Mouse (Mus musculus): ENCODE results near the gene Kcnk10.

Kcnk10 gene

DNA sequence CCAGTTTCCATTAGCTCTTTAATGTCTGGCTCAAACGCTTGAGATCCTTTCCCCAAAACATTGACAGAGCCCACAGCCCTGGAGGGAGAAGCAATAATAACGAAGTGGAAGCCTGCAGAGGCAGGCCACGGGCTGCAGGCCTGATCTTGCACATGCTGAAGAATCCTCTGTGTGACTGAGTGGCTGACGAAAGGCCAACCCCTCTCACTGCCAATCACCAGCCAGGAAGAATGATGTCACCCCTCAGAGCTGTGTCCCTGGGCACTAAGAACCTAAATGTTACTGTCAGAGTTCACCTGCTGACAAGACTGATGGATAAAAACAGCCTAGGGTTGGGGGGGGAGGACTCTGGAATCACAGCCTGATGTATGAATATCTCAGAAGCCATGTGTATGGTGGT is 72.5 kb downstream of the Kcnk10 start:
- DNase-seq, result no peak

DNA sequence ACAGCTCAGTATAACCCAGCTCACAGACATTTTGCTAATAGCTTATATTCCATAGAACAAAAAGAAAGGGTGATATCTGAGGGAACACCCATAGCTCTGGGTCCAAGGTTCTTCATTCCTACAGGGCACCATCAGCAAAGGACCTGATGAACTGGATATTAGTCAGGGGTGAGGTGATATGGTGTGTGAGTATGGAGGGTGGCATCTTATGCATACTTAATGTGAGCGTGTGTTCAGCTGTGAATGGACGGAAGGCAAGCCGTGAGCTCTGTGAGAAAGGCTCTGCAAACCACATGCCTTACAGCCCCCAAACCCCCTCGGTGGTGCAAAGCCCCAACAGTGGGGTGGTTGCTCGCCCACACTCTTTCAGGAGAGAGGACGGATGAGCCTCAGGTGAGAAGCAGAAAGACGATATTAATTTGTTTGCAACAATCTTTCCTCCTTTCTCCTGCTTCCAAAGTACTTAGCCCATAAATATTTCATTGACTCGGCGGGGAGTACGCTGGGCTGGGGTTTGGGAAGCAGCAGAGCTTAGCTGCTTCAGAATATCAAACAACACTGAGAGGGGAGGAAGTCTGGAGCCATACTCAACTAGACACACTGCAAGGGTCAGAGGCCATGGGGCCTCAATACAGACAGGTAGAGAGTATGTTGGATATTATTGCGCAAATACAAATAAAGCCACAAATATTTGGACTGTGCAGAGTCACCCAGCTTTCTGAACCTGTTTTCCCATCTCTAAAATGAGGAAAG is 76.4 kb downstream of the Kcnk10 start:
- no peak for DNase-seq

DNA sequence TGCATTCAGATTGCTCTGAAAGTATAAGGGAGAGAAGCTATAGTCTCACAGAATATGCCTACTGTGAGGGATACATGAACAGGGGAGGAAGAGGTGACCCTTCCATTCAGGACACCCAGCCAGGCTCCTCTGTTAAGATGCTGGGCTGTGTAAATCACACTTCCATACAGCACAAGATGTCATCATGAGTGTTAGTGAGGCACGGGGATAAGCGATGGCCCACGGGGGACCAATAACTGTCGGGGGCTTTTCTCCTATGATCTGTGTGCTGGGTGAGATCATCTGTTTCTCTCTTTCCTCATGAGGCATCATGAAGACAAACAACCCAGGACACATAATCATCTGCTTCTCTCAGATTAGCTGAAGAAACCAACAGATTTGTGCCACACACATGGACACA is 77.1 kb downstream of the Kcnk10 start:
- no peak for DNase-seq

DNA sequence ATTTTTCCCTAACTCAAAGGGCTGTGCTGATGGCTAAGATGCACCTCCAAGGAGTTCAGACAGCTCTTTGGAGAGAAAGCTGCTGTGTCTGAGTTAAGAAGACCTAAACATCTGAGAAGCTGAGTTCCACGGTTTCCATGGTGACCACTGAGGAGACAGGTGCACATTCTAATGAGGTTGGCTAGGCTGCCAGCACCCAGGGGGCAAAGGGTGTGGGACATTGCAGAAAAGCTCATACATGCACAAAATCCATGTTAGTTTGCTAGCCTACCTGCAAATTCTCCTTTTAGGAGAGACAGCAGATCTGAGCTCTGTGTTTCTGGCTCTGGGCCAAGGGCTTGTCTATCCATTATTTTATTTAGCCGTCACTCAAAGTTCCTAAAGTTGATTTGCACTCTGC is 96.7 kb downstream of the Kcnk10 start:
- no peak for DNase-seq

DNA sequence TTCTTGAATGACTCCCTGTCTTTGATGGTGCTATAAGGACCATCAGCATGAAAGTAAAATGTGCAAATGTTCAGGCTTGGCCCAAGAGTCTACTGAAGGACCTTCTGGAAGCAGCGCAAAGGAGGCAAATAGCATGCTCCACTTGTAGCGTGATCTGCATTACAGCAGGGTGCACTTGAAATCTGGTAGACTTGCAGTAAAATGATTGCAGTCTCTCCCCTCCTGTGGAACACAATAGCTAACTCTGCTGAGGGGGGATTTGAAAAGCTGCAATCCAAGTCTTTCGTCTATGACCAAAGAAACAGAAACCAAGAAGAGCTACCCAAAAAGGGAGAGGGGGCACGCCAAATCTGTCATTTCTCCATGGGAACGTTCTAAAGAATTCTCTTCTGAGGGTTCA is 97.1 kb downstream of the Kcnk10 start:
- DNase-seq, result no peak

DNA sequence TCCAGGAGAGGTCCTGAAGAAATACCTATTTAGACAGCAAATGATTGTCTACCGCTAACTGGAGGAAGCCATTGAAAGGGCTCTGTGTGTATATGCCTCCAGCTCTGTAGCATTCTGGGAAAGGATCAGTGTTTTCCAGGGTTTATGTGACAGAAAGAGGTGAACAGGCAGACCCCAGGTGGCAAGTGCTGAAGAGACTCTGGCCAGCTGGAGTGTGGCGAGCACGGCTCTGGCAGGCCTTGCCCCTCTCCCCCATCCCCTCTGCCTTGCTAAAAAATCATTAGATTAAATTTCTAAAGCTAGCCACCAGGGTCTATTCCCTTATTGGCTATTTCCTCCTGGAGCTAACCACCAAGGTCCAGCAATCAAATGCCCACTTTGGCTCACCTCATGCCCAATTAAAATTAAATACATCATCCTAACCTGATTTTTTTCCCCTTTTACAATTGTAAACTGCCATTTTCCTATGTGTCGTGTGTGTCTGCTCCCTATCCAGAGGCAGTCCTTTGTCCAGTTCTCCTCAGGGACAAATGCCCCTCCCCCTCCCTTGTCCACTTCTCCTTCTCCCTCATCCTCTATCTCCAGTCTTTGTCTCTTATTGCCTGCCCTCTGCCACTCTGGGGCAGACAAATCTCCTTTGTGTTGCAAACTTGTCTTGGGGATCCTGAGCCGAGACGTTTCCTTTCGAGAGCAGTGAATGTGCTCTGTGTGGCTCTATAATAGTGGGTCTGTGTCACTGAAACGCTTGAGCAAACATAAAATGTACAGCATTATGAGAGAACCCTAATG is 100.2 kb downstream of the Kcnk10 start:
- no peak for DNase-seq

DNA sequence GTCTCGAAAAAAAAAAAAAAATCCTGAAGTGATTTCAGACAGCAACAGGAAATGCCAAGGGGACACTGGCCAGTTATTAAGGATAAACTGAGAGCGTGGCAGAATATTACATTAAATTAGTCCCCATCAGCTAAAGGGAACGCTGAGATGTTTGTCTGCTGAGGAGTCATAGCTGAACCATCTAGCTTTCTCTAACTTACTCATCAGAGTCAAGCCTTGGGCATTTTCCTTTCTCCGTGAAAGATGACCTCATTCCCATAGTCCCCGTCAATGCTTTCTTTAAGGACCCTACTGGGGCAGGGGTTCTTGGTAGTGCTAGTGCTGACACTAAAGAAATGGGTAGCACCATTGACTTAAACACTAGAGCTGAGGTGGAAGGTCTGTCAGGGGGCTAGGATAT is 106.9 kb downstream of the Kcnk10 start:
- no peak for DNase-seq

DNA sequence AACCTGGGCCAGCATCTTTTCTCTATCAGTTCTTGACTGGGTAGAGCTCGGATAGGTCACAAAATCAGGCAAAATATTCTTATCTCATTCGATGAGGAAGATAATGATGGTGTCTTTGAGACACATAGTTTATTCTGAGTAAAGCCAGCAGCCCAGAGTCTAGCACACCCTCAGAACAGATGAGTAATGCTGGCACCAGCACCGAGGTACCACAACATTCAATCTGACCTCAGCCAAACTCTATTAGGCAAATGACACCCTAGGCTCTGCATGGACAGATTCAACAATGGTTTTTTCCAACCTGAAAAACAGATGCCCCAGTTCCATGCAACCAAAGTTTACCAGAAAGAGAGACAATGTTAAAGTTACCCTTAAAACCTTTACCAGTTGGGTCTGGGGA is 108.0 kb downstream of the Kcnk10 start:
- DNase-seq, result no peak

DNA sequence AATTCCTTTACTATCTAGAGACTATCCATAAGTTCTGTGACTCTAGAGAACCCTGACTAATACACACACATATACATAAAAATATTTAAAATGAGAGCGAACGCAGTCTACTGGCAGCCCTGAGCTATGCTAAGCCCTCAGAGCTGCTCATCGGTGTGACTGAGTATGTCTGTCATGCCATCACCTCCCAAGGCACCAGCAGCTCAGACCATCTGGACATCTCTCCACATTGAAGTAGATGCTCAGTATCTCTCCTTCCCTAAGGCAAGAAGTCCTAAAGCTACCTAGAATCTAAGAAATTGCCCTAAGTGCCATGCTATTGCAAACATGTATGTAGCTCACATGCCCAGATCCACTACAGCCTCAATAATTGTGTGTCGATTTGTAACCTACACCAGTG is 110.3 kb downstream of the Kcnk10 start:
- no peak for DNase-seq

DNA sequence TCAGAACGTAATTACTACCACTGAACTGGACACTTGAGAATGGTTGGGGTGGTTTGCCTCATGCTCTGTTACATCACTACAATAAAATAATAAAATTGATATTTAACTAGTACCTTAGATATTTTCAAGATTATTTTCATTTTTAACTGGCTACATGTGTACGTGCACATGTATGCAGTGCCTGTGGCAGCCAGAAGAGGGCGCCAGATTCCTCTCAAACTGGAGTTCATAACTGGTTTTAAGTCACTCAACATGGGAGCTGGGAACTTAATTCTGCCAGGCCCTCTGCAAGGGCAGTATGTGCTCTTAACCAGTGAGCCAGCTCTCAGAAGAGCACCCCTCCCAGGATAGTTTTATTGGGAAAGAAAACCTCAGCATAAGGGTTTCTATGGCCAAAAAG is 118.2 kb downstream of the Kcnk10 start:
- DNase-seq, result peak; percentile 22

DNA sequence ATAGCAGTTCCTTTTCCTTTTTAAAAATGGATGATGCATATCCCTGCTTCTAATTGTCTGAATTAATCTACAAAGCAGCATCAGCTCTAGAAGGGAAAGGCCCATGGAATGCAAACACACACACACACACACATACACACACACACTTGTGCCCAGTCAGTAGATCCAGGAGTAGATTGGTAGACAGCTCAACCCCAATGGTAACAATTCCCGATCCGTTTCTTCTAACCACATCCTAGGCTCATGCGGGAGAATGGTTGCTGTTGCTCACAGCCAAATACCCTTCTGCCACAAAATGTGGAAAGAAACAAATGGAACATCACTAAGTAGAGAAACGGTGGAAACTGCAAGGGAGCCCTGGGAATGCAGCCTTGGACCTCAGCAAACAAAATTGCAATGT is 119.2 kb downstream of the Kcnk10 start:
- no peak for DNase-seq

DNA sequence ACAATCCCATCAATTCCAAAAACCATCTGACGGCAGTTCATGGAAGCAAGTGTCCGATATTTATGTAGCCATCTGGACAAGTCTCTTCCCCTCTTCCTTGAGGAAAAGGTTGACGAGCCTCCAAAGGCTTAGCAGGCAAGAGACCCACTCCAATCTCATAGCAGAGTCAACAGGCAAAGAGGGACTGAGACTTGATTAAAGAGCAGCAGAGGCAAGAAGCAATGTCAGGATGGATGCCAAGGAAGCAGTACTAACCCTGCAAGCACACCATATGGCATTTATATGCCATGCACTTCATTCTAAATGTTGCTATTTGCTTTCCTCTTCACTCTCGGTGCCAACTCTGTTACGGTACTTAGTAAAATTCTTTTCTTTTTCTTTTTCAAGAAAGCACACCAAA is 119.6 kb downstream of the Kcnk10 start:
- DNase-seq, result no peak

DNA sequence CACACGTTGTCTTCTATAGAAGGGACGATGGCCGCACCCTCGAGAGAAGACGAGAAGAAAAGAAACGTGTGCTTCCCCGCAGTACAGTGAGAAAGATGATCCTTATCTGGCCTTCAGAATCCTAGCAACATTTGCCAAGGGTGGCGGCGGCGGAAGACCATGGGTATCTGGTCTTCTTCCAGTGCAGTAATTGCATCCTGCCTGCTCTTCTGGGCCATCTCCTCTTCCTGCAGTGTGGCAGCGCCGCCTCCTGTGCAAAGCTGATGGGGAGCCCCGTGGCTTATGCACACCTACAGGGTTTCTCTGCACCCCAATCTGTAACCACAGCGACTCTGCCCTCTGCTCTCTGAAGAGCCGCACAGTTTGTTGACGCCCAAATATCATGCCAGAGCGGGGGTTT is 124.9 kb downstream of the Kcnk10 start:
- no peak for DNase-seq

DNA sequence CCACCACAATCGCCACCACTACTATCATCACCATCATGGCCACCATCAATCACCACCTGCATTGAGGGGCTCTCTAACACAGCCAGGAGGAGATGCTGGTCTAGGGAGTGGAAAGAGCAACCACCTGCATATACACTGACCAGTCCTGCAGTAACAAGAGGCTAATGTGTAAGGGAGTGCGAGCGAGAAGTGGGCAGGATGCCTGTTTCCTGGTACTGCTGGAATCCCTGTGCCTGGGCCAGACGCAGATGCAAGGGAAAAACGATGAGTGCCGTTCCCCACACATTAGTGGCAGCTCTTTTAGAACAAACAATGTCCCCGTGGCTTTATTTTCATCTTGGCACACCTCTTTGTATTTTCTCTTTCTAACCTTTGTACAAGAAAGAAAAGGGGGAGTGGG is 125.5 kb downstream of the Kcnk10 start:
- DNase-seq, result no peak

DNA sequence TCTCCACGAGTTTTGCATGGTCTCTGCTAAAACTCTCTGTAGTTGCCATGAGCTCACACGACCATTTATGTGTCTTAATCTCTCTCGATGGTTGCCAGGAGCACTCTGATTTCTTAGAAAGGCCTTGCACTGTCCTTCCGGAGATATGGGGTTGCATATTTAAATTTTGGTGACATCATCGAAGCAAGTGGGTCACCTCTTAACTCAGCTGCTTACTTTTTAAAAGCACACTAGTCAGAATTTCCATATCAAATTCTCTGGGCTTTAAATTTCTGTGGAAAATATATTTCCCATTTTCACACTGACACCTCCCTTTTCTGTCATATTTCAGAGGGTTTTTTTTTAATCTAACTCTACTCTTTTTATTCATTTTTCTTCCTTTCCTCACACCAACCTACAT is 132.5 kb downstream of the Kcnk10 start:
- DNase-seq, result no peak

DNA sequence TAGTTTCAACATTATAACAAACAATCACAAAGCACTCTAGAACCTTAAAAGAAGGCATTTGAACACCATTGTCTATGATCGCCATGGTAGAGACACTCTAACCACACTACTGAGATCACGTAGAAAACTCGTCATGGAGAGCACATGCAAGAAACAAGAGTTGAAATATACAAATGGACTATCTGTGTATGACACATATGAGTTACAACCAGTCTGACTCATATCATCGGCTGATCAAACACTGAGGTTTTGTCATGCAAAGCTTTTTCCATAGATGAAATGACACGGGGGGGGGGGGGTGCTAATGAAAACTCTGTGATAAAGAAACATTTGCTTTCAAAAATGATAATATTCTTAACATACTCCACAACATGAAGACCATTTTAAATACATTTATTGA is 133.2 kb downstream of the Kcnk10 start:
- no peak for DNase-seq

DNA sequence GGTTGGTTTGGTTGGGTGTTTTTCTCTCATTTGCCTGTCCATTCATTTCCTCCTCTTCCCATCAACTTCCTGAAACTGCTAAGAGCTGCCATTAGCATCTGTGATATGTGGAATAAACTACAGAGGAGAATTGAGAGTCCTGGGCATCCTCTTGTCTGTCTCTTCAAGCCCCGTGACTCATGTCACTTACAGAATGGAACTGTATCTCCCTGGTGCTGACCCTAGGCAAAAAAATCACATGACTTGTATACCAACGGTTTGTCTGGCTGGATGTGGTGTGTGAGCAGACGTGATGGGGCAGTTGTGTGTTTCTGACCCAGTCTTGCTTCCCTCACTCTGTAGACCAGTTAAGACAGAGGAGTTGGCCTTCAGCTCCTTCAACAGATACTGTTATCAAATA is 134.4 kb downstream of the Kcnk10 start:
- no peak for DNase-seq

DNA sequence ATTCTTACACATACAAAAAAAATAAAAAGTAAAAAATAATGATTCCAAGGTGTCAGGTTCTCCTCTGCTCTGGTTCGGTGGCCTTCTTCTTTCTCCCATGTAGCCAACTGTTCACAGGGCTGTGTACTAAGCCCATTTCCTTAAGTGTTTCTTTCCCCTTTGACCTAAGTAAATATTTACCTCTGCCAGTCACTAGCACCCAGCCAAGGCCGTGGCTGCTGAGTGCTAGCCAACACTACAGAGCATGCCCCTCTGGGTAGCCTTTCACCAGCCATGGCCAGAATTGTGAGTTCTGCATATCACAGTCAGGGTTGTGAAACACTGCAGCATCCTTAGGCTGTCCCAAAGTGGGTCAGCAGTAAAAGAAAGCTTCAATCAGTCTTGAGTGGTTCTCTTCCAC is 140.0 kb downstream of the Kcnk10 start:
- DNase-seq, result no peak

DNA sequence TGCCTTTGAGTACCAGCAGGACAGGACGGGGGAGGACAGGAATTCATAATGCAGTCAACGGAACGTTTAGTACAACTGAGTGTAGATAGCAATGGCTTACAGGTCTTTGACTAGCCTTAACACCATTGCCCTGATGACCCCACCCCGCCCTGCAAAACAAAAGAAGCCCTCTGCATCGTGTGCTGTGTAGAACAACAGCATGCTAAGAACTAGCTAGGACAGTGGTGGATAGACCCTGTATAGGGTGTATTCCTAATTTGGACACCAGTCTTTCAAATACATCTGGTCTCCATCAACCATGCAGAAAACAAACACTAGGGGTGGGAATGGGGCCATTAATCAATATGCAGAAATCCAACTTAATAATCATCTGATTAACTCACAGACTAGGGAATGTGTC is 147.4 kb downstream of the Kcnk10 start:
- no peak for DNase-seq

DNA sequence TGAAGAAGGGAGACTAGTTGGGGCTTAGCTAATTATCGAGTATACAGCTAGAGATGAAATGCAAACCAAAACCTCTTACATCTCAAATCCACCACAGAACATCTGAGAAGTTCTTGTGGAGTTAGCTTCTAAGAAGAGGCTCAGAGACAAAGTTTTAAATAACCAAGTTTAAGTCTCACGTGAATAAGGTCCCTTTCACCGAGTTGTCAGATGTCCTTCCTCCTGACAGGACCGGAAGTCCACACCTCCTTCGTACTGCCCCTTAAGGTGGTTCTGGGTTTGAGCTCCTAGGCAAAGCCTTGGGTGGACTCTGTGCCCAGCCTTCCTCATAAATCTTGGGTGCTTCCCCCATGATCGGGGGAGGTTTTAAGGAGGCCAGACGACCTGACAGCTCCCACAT is 156.8 kb downstream of the Kcnk10 start:
- DNase-seq, result no peak

DNA sequence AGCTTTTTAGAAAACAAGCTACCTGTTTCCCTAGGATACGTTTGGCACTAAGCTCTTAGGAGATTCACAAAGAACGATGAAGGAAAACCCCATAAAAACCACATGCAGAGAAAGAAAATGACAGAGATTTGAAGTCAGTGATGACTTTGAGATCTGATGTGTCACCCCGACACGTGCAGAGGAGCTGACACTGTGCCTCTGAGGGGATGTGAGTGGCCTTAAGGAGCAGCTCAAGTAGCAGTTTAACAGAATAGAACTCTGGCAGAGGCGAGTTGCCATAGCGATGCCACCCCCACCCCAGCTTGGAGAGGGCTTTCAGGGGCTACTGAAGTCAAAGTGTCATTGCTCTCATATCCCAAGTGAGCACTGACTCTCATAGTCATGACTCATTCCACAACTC is 158.3 kb downstream of the Kcnk10 start:
- no peak for DNase-seq

DNA sequence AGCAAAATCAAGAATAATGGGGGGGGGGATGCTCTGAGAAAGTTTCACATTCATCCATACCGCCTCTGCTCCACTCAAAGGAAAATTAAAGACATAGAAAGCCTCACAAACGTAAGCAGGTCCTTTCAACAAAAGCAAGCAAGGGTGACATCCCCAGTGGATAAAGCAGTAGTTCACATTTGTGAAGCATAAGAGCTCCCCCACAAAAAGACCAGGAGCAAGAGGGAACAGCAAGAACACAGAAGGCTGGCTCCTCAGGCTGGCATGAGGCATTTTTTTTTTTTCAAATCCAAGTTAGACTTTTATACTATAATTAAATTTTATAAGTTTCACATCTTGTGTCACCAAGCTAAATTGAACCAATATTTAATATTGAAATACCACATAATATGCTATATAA is 168.5 kb downstream of the Kcnk10 start:
- DNase-seq, result no peak

DNA sequence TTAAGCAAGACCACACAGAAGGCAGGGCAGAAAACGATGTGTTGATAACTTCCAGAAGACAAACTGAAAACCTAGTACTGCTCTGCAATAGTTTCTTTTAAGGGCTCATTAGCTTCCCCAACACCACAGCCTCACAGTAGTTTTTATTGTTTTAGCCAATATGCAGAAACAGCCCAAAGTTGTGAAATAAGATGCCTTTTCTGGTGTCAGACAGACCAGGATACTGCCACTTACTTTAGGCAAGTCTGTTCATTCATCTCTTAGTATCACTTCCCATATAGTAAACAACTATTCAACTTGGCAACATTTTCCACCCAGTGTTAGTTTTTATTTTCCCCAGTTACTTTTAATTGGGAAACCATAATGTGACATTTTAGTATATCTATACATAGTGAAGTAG is 171.5 kb downstream of the Kcnk10 start:
- no peak for DNase-seq

DNA sequence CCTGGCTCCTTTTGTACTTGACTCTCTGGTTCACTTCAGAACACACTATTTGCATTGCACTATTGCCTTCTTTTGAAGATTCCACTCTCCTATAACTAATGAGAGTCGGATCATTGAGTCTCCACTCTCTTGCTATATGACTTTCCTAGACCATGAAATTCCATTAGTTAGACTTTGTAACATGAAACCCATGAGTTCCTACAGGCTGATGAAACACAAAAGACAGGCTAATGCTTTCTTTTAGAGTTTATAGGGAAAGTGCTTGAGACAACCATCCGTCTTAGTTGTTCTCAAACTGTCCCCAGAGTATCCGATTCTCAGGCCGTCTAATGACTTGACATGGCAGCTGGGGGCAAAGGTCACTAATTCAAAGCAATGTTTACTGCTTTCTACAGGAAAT is 172.0 kb downstream of the Kcnk10 start:
- no peak for DNase-seq

DNA sequence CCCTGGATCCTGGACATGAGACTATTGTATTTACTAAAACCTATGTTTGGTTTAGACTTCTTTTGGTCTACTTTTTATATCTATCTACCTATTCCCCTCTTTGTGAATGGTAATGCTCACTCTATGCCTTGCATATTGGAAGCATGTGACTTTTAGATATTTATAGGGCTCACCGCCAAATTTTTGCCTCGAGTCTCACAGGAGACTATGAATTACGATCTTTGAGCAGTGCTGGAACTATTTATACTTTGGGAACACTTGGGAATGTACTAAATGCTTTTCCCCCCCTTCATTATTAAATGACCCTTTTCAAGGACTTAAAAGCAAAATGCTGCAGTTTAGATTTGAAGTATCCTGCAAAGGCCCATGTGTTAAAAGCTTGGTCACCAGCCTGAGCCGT is 181.5 kb downstream of the Kcnk10 start:
- no peak for DNase-seq
